Mouse (Mus musculus) intestine, embryonic 14.5 days (tissue): ENCODE results near the gene Snx29. TPM values are rescaled to one million over a fixed set of nuclear protein-coding genes. Genes with fewer than 3 reads are reported as not detected.
A peak's percentile ranks its signal among the peaks of the same experiment; 100 is the strongest.

Experiments
- ATAC-seq: fragments of 200-750 bp; cut with Nextera tagmentation; replicated peaks from 2 replicates; pipeline ENCODE4 v1.8.0; 2017; ENCODE audit warnings: low read depth, moderate number of reproducible peaks, moderate TSS enrichment, moderate library complexity; ENCODE audit not compliant: low FRiP score, low TSS enrichment
- DNase-seq: peaks from one replicate; pipeline ENCODE4 v3.0.0-alpha.2; 2018; ENCODE audit warnings: low spot score
- H3K27ac ChIP-seq: fragments of 300-500 bp; sonication (generic); 2 replicates; pipeline ENCODE4 v1.5.1; 2014; ENCODE audit warnings: low read depth, mild to moderate bottlenecking, control low read depth
- H3K27me3 ChIP-seq: fragments of 300-500 bp; sonication (generic); replicated peaks from 2 replicates; pipeline ENCODE4 v1.6.1; 2014; ENCODE audit warnings: low read length, control low read depth; ENCODE audit not compliant: control insufficient read depth, insufficient read depth
- H3K36me3 ChIP-seq: fragments of 300-500 bp; sonication (generic); 2 replicates; pipeline ENCODE4 v1.6.1; 2014; ENCODE audit warnings: low read length, control low read depth; ENCODE audit not compliant: control insufficient read depth, insufficient read depth
- H3K4me1 ChIP-seq: fragments of 300-500 bp; sonication (generic); replicated peaks from 2 replicates; pipeline ENCODE4 v1.6.1; 2014; ENCODE audit warnings: low read length, control low read depth, mixed read lengths; ENCODE audit not compliant: control insufficient read depth, insufficient read depth
- H3K4me2 ChIP-seq: fragments of 300-500 bp; sonication (generic); 2 replicates; pipeline ENCODE4 v1.6.1; 2014; ENCODE audit warnings: low read length
- H3K4me3 ChIP-seq: fragments of 300-500 bp; sonication (generic); 2 replicates; pipeline ENCODE4 v1.5.1; 2014; ENCODE audit warnings: low read depth, low read length, control low read depth, mixed read lengths
- H3K9ac ChIP-seq: fragments of 300-500 bp; sonication (generic); 2 replicates; pipeline ENCODE4 v1.6.1; 2014; ENCODE audit warnings: mild to moderate bottlenecking, low read length
- H3K9me3 ChIP-seq: fragments of 300-500 bp; sonication (generic); 2 replicates; pipeline ENCODE4 v1.6.1; 2016; ENCODE audit warnings: low read length, control low read depth; ENCODE audit not compliant: control insufficient read depth
- WGBS: fragments of 180-500 bp; shearing (Covaris S2); extraction: QIAGEN DNeasy Blood & Tissue Kit; methylation state at CpG from one replicate; pipeline ENCODE4 v1.1.7; 2014; 5-methylcytosine and 5-hydroxymethylcytosine counted together
- polyA plus RNA-seq: library from polyadenylated mRNA; unstranded; fragments of >200 nt; fragmentation: Nextera tagmentation; extraction: Ambion mirVana; gene quantifications from 2 replicates; pipeline ENCODE4 v1.2.1, GENCODE M21; 2014

Gene Snx29
- polyA plus RNA-seq, 1 experiment from 2014 or later: 6.3 TPM

DNA sequence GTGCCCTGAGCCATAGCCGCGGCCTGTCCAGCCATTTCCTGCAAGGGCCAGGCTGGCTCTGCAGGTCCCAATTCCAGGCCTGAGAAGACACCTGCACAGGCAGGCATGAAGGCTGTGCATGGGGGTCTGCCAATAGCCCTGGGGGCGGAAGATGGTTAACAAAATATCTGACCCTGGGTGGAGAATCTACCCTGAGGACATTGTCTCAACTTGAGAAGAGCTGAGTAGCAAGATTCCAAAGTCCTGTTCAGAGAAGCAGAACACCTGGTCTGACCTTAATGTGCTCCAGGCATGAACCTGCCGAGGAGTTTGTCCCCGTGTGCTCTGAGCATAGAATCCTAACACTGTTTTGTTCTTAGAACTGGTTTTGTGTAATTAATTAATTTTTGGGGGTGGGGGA, 83.5 kb downstream of the Snx29 start:
- Histone ChIP-seq H3K27ac (no peak overlapping the region), H3K36me3 (peaks cover 5% of the 10 kb centered on the region), H3K4me3 (no peak overlapping the region), H3K9me3 (no peaks in the 10 kb centered on the region), H3K9ac (no peak overlapping the region), H3K4me2 (no peak overlapping the region), H3K4me1 (peaks cover 4% of the 10 kb centered on the region; the same call in 1 of the 2 replicates), H3K27me3 (no peaks in the 10 kb centered on the region)
- ATAC-seq (no peak), DNase-seq (no peak)
- 89% methylated on average over 5 of the region's 5 CpGs for WGBS

DNA sequence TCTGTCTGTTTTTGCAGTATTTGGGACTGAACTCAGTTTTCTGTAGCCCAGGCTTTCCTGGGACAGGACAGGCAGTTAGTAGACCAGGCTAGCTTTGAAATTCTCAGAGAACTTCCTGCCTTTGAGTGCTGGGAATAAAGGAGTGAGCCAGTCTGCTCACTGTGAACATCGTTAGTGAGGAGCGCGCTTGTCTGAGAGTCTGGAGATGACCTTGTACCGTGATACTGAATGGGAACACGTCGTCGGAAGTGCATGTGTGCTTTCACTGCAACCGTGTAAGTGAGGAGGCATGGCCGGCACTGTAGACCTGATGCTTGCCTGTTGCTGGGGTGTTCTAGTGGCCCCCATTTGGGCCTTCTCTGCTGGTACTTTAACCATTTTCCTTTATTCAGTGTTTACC, 83.9 kb downstream of the Snx29 start:
- H3K9ac ChIP-seq: no peak overlapping the region
- no peaks in the 10 kb centered on the region for H3K27me3 ChIP-seq
- H3K27ac ChIP-seq: no peak overlapping the region
- no peak overlapping the region for H3K4me3 ChIP-seq
- ATAC-seq: no peak
- H3K4me2 ChIP-seq: no peak overlapping the region
- peaks cover 5% of the 10 kb centered on the region for H3K36me3 ChIP-seq
- WGBS: 76% methylated on average over 9 of the region's 9 CpGs
- H3K9me3 ChIP-seq: no peaks in the 10 kb centered on the region
- peaks cover 4% of the 10 kb centered on the region; the same call in 1 of the 2 replicates for H3K4me1 ChIP-seq
- DNase-seq: no peak

DNA sequence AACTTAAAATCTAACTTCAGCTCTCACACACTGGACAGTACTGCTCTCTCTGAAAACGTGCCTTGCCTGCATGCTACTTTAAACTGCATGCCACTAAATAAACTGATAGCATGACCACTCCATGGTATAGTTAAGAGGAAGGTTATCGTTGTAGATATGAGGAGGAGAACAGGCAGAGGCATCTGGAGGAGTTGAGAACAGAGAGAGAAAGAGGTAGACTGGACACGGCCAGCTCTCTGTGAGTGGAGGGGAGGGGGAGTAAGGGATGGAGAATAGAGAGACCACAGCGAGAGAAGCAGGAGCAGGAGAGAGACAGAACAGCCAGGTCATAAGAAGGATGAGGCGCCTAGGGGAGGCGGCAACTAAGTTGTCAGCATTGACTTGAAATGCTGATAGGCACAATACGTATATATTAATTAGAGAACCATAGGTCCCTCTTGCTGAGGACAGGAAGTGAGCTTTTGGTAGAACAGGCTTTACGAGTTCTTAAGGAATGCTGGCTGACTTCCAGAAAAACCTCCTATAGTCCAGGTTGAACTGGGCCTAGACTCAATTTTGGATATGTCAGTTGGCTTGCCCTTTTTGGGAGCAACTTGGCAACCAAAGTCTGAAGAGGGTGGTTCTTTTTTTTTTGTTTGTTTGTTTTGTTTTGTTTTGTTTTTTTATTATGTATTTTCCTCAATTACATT, 85.4 kb downstream of the Snx29 start:
- ATAC-seq: no peak
- peaks cover 4% of the 10 kb centered on the region; the same call in 1 of the 2 replicates for H3K4me1 ChIP-seq
- H3K27me3 ChIP-seq: no peaks in the 10 kb centered on the region
- no peak for DNase-seq
- peaks cover 5% of the 10 kb centered on the region for H3K36me3 ChIP-seq
- no peak overlapping the region for H3K27ac ChIP-seq
- WGBS: 64% methylated on average over 8 of the region's 8 CpGs
- no peak overlapping the region for H3K9ac ChIP-seq
- H3K9me3 ChIP-seq: no peaks in the 10 kb centered on the region
- no peak overlapping the region for H3K4me2 ChIP-seq
- H3K4me3 ChIP-seq: no peak overlapping the region

DNA sequence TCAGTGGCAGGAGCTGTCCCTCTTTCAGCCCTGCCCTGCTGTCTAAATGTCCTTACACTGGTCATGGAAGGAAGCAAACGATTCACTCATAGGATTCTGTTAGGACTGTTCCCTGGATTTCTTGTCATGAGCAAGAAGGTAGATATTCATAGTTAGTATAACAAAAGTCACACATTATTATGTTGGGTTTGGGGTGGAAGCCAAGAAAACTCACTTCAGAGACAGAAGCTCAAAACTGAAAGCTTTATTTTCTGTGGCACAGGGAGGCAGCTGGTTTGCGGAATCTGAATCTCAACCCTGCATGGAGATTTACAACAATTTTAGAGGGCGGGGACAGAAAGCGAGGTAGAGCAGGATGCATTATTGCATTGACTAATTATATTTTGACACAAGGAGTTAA, 86.0 kb downstream of the Snx29 start:
- Histone ChIP-seq H3K4me1 (peaks cover 4% of the 10 kb centered on the region; the same call in 1 of the 2 replicates), H3K9me3 (no peaks in the 10 kb centered on the region), H3K27ac (no peak overlapping the region), H3K36me3 (peaks cover 5% of the 10 kb centered on the region), H3K4me2 (no peak overlapping the region), H3K27me3 (no peaks in the 10 kb centered on the region), H3K9ac (no peak overlapping the region), H3K4me3 (no peak overlapping the region)
- DNase-seq (no peak), ATAC-seq (no peak)
- 79% methylated on average over 4 of the region's 4 CpGs for WGBS

DNA sequence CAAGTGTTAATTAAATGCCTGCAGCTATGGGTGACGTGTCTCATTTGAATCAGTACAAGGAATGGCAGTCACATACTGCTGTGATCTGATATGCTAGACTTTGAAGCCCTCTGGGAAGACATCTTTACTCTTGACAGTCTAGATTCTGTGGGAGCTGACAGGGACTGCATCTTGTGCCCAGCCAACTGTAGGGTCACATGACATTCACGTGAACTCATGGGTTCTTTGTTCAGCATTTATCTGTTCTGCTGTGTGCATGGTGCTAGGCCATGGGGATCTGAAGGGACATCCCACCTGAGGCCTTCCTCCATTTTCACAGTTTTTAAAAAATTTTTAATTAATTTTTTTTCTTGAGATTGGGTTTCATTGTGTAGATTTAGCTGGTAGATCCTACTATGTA, 91.9 kb downstream of the Snx29 start:
- Histone ChIP-seq H3K4me1 (no peaks in the 10 kb centered on the region), H3K4me3 (no peak overlapping the region), H3K9me3 (no peaks in the 10 kb centered on the region), H3K4me2 (no peak overlapping the region), H3K27me3 (no peaks in the 10 kb centered on the region), H3K9ac (no peak overlapping the region), H3K36me3 (no peaks in the 10 kb centered on the region), H3K27ac (no peak overlapping the region)
- 91% methylated on average over 2 of the region's 2 CpGs for WGBS
- DNase-seq (no peak), ATAC-seq (no peak)

DNA sequence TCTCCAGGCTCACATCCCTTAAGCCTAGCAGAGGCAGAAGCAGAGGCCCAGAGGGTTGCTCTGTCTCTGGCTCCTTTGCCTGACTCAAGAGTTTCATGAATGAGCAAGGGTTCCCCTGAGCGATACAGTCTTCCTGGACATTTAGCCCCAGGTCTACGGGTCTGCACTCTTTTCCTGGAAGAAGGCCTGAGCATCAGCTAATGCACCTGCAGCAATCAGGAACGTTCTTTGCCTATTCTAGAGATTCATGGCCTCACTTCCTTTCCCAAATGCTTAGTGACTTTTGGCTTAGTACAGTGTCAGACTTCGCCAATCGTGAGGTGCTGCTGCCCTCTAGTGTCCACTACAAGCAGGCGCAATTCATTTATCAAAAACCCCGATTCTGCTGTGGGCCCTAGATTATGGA, 95.5 kb downstream of the Snx29 start:
- 20% methylated on average over 7 of the region's 7 CpGs for WGBS

DNA sequence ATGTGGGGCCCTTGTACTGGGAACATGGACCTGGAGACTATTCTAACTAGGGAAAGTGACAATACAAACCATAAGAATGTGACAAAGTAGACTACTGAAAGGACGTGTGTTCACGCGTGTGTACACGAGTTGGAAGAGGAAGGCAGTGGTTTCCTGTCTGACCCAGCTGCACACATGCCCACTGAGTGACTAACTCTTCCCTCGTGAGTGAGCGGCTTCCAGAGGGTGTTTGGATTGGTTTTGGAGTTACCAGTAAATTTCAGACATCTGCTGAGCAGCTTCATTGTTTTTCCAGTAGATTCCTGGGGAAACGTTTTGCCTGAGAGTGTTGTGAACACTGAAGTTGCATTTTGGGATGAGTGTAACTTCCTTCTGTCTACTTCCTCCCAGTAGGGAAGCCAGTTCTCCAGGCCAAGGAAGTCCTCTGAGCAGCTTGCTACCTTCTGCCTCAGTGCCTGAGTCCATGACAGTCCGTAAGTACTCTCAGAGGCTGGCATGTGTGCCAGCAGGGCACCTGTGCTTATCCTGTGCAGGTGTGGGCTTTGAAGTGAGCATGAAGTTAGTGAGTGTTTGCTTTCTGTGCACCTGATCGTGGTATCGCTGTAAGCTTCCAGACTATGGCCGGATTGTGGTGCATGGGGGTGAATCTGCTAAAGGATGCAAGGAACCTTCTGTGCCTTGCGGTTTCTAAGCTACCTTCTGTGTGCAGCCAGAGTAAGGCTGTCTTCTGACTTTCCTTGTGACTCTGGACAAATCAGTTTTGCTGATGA, 97.8 kb downstream of the Snx29 start:
- ATAC-seq: no peak
- Histone ChIP-seq H3K4me1 (no peaks in the 10 kb centered on the region), H3K9me3 (no peaks in the 10 kb centered on the region), H3K27me3 (no peaks in the 10 kb centered on the region), H3K36me3 (no peaks in the 10 kb centered on the region; the same call in 1 of the 2 replicates), H3K4me3 (no peak overlapping the region), H3K27ac (no peak overlapping the region), H3K4me2 (no peak overlapping the region), H3K9ac (no peak overlapping the region)
- 82% methylated on average over 12 of the region's 12 CpGs for WGBS
- DNase-seq: no peak

More for the DNA sequence above, 95.5 kb downstream of the Snx29 start:
- Histone ChIP-seq H3K9me3 (no peaks in the 10 kb centered on the region), H3K9ac (no peak overlapping the region), H3K27ac (no peak overlapping the region), H3K27me3 (no peaks in the 10 kb centered on the region), H3K4me3 (no peak overlapping the region), H3K36me3 (no peaks in the 10 kb centered on the region; the same call in 1 of the 2 replicates), H3K4me2 (no peak overlapping the region), H3K4me1 (no peaks in the 10 kb centered on the region)
- 0 out of 2 replicates have a peak, but pooled peaks have one; percentile 57 for ATAC-seq
- peak; percentile 72 for DNase-seq

DNA sequence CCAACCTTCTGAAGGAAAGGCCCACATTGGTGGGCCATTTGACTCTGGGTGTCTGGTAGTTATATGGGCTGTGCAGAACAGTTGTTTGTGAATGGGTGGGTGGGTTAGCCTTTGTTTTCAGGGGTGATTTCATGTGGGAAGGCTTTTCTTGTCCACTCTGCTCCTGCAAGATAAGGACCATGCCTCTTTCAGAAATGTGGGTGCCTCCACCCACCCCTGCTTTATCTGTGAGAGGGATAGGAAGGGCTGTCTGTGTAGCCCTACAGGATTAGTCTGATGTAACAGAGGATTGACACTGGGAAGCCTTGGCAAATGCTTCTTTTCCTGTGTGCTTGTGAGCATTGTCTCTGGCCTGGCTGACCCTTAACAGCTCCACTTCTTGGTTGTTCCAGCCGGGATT, 99.5 kb downstream of the Snx29 start:
- no peaks in the 10 kb centered on the region for H3K9me3 ChIP-seq
- 76% methylated on average over 1 of the region's 1 CpGs for WGBS
- H3K27ac ChIP-seq: no peak overlapping the region
- H3K4me3 ChIP-seq: no peak overlapping the region
- no peak overlapping the region for H3K9ac ChIP-seq
- no peaks in the 10 kb centered on the region for H3K27me3 ChIP-seq
- DNase-seq: no peak
- no peak for ATAC-seq
- H3K4me2 ChIP-seq: no peak overlapping the region
- no peaks in the 10 kb centered on the region for H3K4me1 ChIP-seq
- no peaks in the 10 kb centered on the region; the same call in 1 of the 2 replicates for H3K36me3 ChIP-seq
